Mouse (Mus musculus) liver, embryonic 14.5 days (tissue): Measurements from ENCODE around the gene Zfp513. TPM values are rescaled to one million over a fixed set of nuclear protein-coding genes. Genes with fewer than 3 reads are reported as not detected.
A peak's percentile ranks its signal among the peaks of the same experiment; 100 is the strongest.

Experiments
- ATAC-seq: fragments of 200-750 bp; cut with Nextera tagmentation; 2 replicates; pipeline ENCODE4 v1.8.0; 2017; ENCODE audit warnings: moderate number of reproducible peaks, mild to moderate bottlenecking, moderate library complexity; ENCODE audit not compliant: insufficient read depth
- DNase-seq, 3 experiments: peaks; one replicate each; pipeline ENCODE4 v3.0.0-alpha.2; 2012 to 2013; ENCODE audit warnings: low read depth in 3 of 3, low spot score in 3 of 3
- H3K27ac ChIP-seq: fragments of 300-500 bp; sonication (generic); 2 replicates; pipeline ENCODE4 v1.5.1; 2014; ENCODE audit warnings: moderate library complexity, mild to moderate bottlenecking, control low read depth, inconsistent platforms
- H3K27me3 ChIP-seq: fragments of 300-500 bp; sonication (generic); 2 replicates; pipeline ENCODE4 v1.6.1; 2014; ENCODE audit warnings: mild to moderate bottlenecking, low read length, moderate library complexity; ENCODE audit not compliant: control insufficient read depth, insufficient read depth
- H3K36me3 ChIP-seq: fragments of 300-500 bp; sonication (generic); replicated peaks from 2 replicates; pipeline ENCODE4 v1.6.1; 2014; ENCODE audit warnings: low read depth; ENCODE audit not compliant: control insufficient read depth, insufficient read depth
- H3K4me1 ChIP-seq, 2 experiments: fragments of 200-500 bp in 1 of 2; fragments of 300-500 bp in 1 of 2; sonication (generic) in 1 of 2; replicated peaks; 2 replicates each; pipeline ENCODE4 v1.6.1; 2012 to 2014; ENCODE audit warnings: antibody characterized with exemption in 1 of 2, inconsistent platforms in 1 of 2, low read length in 1 of 2; ENCODE audit not compliant: control insufficient read depth in 2 of 2, insufficient read depth in 2 of 2
- H3K4me2 ChIP-seq: fragments of 300-500 bp; sonication (generic); 2 replicates; pipeline ENCODE4 v1.6.1; 2014; ENCODE audit warnings: low read depth, mild to moderate bottlenecking, control low read depth, moderate library complexity
- H3K4me3 ChIP-seq, 2 experiments: fragments of 200-500 bp in 1 of 2; fragments of 300-500 bp in 1 of 2; sonication (generic) in 1 of 2; 2 replicates each; pipeline ENCODE4 v1.5.1; 2012 to 2014; ENCODE audit warnings: low read depth in 2 of 2, low read length in 2 of 2, mild to moderate bottlenecking in 2 of 2, control low read depth in 1 of 2, inconsistent platforms in 1 of 2, moderate library complexity in 1 of 2; ENCODE audit not compliant: insufficient read depth in 1 of 2
- H3K9ac ChIP-seq: fragments of 300-500 bp; sonication (generic); replicated peaks from 2 replicates; pipeline ENCODE4 v1.6.1; 2014; ENCODE audit warnings: mild to moderate bottlenecking, control low read depth, moderate library complexity
- H3K9me3 ChIP-seq: fragments of 300-500 bp; sonication (generic); 2 replicates; pipeline ENCODE4 v1.6.1; 2016; ENCODE audit warnings: low read length, mixed read lengths; ENCODE audit not compliant: control insufficient read depth
- CTCF ChIP-seq: IDR thresholded peaks from 2 replicates; pipeline ENCODE4 v1.5.1; 2016; ENCODE audit warnings: antibody characterized with exemption, low read depth, control low read depth
- EP300 ChIP-seq: IDR thresholded peaks from 2 replicates; pipeline ENCODE4 v1.6.1; 2016; ENCODE audit warnings: antibody characterized with exemption, low read depth
- WGBS: fragments of 180-500 bp; shearing (Covaris S2); extraction: QIAGEN DNeasy Blood & Tissue Kit; methylation state at CpG from one replicate; pipeline ENCODE4 v1.1.7; 2014; ENCODE audit not compliant: insufficient replicate concordance; 5-methylcytosine and 5-hydroxymethylcytosine counted together
- polyA plus RNA-seq, 2 experiments: library from polyadenylated mRNA; depleted of rRNA in 1 of 2; stranded (reverse) in 1 of 2; unstranded in 1 of 2; fragments of >200 nt; fragmentation: Nextera tagmentation in 1 of 2; extraction: Ambion mirVana in 1 of 2; gene quantifications; 2 replicates each; pipeline versions ENCODE4 v1.2.1 to v1.2.3; 2012 to 2014

The Zfp513 gene
- polyA plus RNA-seq (2012; rRNA removed) (8.5 and 8.8 TPM in 2 replicates), polyA plus RNA-seq (2014; fragmentation: Nextera tagmentation; extraction: Ambion mirVana) (0.80 and 1.2 TPM in 2 replicates)

- Histone ChIP-seq H3K4me1 (peaks cover 0 to 3% of the 10 kb centered on the region in 2 experiments; a peak in 3 of 4 replicates), H3K4me3 (peak within 1 kb of the TSS; percentile 77 to 85), H3K27me3 (no peaks in the 10 kb centered on the region), H3K36me3 (peaks cover 76% of the 10 kb centered on the region), H3K9me3 (no peaks in the 10 kb centered on the region; the same call in 1 of the 2 replicates), H3K27ac (peak within 1 kb of the TSS; percentile 43), H3K4me2 (peak within 1 kb of the TSS; percentile 87), H3K9ac (peak within 1 kb of the TSS; percentile 67)
- TF ChIP-seq EP300, result 0 out of 2 replicates have a peak, but pooled peaks have one; percentile 12
- TF ChIP-seq CTCF, result peak; percentile 23; the same call in 1 of the 2 replicates
- peak; percentile 94 to 96 (median 95) for DNase-seq
- ATAC-seq, result peak; percentile 95
- WGBS, result 1% methylated on average over 53 of the region's 53 CpGs
These were observed at the start of gene Zfp513 for GRCm38 (mm10) chr5:31201742-31202590. TSS of gene Zfp513 (minus strand) at chr5:31202303.

- Histone ChIP-seq H3K36me3 (peaks cover 19% of the 10 kb centered on the region), H3K27me3 (no peaks in the 10 kb centered on the region), H3K4me2 (peak within 1 kb of the TSS; percentile 64), H3K27ac (no peak within 1 kb of the TSS), H3K9ac (0 out of 2 replicates have a peak within 1 kb of the TSS, but pooled peaks have one; percentile 6), H3K4me3 (peak within 1 kb of the TSS; percentile 45 to 52), H3K9me3 (no peaks in the 10 kb centered on the region), H3K4me1 (no peaks in the 10 kb centered on the region)
- DNase-seq (peak in 1 of 3 experiments; percentile 11), ATAC-seq (peak; percentile 68)
- WGBS, result 56% methylated on average over 44 of the region's 47 CpGs
- TF ChIP-seq EP300, result no peak
- TF ChIP-seq CTCF, result no peak
These were observed 49.5 kb upstream of the Zfp513 start, which contains the start of gene Krtcap3 for GRCm38 (mm10) chr5:31251541-31252101. TSS of gene Krtcap3 (plus strand) at chr5:31251691.

- Histone ChIP-seq H3K4me1 (no peaks in the 10 kb centered on the region), H3K36me3 (peaks cover 19% of the 10 kb centered on the region), H3K27me3 (no peaks in the 10 kb centered on the region), H3K4me2 (no peak overlapping the region), H3K4me3 (no peak overlapping the region), H3K9ac (no peak overlapping the region), H3K27ac (no peak overlapping the region), H3K9me3 (no peaks in the 10 kb centered on the region)
- ATAC-seq (no peak), DNase-seq (no peak)
- TF ChIP-seq EP300, result no peak
- no peak for TF ChIP-seq CTCF
- 77% methylated on average over 4 of the region's 4 CpGs for WGBS
These were observed 48.6 kb upstream of the Zfp513 start for GRCm38 (mm10) chr5:31250716-31251115.

GRCm38 (mm10) chr5:31242191-31242590, 40.1 kb upstream of the Zfp513 start:
- WGBS, result 22% methylated on average over 10 of the region's 10 CpGs
- no peak for ATAC-seq
- no peak for TF ChIP-seq CTCF
- no peak for TF ChIP-seq EP300
- H3K27me3 ChIP-seq, result no peaks in the 10 kb centered on the region
- H3K9me3 ChIP-seq, result no peaks in the 10 kb centered on the region
- no peak for DNase-seq
- peak overlapping the region; percentile 89 to 94 for H3K4me3 ChIP-seq
- peaks cover 6% of the 10 kb centered on the region for H3K36me3 ChIP-seq
- H3K4me1 ChIP-seq, result peaks cover 5 to 11% of the 10 kb centered on the region in 2 experiments
- H3K4me2 ChIP-seq, result peak overlapping the region; percentile 95
- H3K27ac ChIP-seq, result no peak overlapping the region
- H3K9ac ChIP-seq, result peak overlapping the region; percentile 84
